Mouse (Mus musculus) thymus, adult 2 months (tissue): ENCODE measurements around the gene Galnt14.

Experiments
- CTCF ChIP-seq: fragments of 200-500 bp; IDR thresholded peaks from 2 replicates; pipeline ENCODE4 v1.5.1; 2012; ENCODE audit warnings: mild to moderate bottlenecking, control low read depth, low read length, moderate library complexity, borderline replicate concordance; ENCODE audit not compliant: control insufficient read depth, poor library complexity, insufficient read depth; ENCODE audit errors: extremely low read depth
- POLR2A ChIP-seq: fragments of 200-500 bp; IDR thresholded peaks from 2 replicates; pipeline ENCODE4 v1.6.1; 2012; ENCODE audit warnings: mild to moderate bottlenecking, low read length, control low read depth, moderate library complexity; ENCODE audit not compliant: control insufficient read depth, poor library complexity, insufficient read depth; ENCODE audit errors: extremely low read depth

- TF ChIP-seq CTCF (no peak), POLR2A (no peak)
Measured at GRCm38 (mm10) chr17:73587573-73587972, 122.7 kb downstream of the Galnt14 start.
